Mouse (Mus musculus) cerebellum, adult 2 months (tissue): Measurements from ENCODE around the gene Slc25a10.

ENCODE experiments used
- CTCF ChIP-seq: fragments of 200-500 bp; IDR thresholded peaks from 2 replicates; pipeline ENCODE4 v1.5.1; 2011; ENCODE audit warnings: low read depth, mild to moderate bottlenecking, control low read depth, low read length, moderate library complexity, borderline replicate concordance; ENCODE audit not compliant: insufficient read depth
- POLR2A ChIP-seq: fragments of 200-500 bp; IDR thresholded peaks from 2 replicates; pipeline ENCODE4 v1.6.1; 2011; ENCODE audit warnings: low read length, control low read depth, borderline replicate concordance; ENCODE audit not compliant: insufficient read depth

GRCm38 (mm10) chr11:120547469-120547868 is 55.8 kb downstream of the Slc25a10 start:
- TF ChIP-seq POLR2A (no peak), CTCF (no peak)
